Mouse (Mus musculus) E14TG2a.4 (cell line): Measurements from ENCODE around the gene Akap13.

Experiments used
- H3K27me3 ChIP-seq: 2 replicates; pipeline ENCODE4 v1.6.1; 2014; ENCODE audit warnings: low read length, control low read depth; ENCODE audit not compliant: insufficient read depth
- H3K36me3 ChIP-seq: 2 replicates; pipeline ENCODE4 v1.6.1; 2014; ENCODE audit warnings: low read length, control low read depth; ENCODE audit not compliant: insufficient read depth
- H3K4me1 ChIP-seq: replicated peaks from 2 replicates; pipeline ENCODE4 v1.6.1; 2014; ENCODE audit warnings: low read depth, low read length, control low read depth
- H3K4me3 ChIP-seq: replicated peaks from 2 replicates; pipeline ENCODE4 v1.5.1; 2014; ENCODE audit warnings: mild to moderate bottlenecking, low read length
- H3K9me3 ChIP-seq: 2 replicates; pipeline ENCODE4 v1.6.1; 2014; ENCODE audit warnings: low read length, control low read depth
- CTCF ChIP-seq: conservative IDR thresholded peaks from 2 replicates; pipeline ENCODE4 v1.5.1; 2014; ENCODE audit warnings: low read length
- NANOG ChIP-seq: IDR thresholded peaks from 2 replicates; pipeline ENCODE4 v1.6.1; 2014; ENCODE audit warnings: borderline replicate concordance, low read length, mixed read lengths
- POU5F1 ChIP-seq: IDR thresholded peaks from 2 replicates; pipeline ENCODE4 v1.6.1; 2014; ENCODE audit warnings: low read length, borderline replicate concordance

Gene Akap13

DNA sequence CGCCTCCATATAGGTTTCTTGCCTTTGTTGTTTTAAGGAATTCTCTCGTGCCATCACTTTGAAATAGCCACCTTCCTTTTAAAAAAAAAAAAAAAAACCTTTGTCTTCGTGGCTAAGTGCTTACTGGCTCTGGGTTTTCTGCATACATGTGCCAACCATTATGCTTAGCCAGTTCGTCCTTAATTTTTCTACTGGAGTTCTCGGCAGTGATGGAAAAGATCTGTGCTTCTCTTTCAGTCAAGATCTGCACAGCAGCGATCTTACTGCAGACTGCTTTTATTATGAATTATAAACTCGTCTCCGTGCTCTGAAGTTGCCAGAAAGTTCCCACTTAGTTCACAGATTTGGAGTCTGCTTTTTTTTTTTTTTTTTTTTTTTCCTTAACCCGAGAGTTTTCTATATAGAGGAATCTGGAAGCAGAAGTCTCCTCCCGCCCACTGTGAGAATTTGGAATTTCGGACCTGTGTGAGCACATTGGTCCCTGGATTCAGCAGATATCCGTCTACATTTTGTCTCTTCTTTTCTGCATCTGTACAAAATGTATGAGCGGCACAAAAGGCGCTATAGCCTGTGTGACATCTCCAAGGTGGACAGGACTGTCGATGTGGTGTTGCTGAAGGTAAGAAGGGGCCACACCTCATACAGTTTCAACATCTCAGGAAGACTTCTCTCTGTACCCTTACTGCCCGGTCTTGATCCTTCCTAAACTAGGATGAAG lies 187.7 kb downstream of the Akap13 start:
- no peaks in the 10 kb centered on the region for H3K36me3 ChIP-seq
- TF ChIP-seq CTCF, result no peak
- no peak for TF ChIP-seq NANOG
- TF ChIP-seq POU5F1, result no peak
- no peak overlapping the region for H3K4me3 ChIP-seq
- H3K27me3 ChIP-seq, result no peaks in the 10 kb centered on the region
- peaks cover 45% of the 10 kb centered on the region for H3K4me1 ChIP-seq
- no peaks in the 10 kb centered on the region for H3K9me3 ChIP-seq

DNA sequence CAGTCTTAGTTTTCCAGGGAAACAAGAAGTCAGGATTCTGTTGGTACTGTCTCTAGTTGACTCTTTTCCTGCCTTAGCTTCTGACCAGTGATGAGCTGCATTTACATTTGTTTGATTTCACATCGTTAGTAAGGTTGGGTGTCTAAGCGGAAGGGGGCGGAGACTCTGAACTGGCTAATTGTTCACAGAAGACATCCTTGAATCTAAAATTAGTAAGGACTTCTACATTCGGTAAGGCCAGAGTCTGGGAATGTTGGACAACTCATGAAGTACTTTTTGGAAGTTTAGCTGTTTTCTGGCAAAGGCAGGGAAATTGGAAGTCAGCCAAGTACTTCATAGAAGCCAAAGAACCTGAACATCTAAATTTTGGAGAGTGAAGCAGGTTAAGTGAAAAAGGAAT lies 188.7 kb downstream of the Akap13 start:
- Histone ChIP-seq H3K36me3 (no peaks in the 10 kb centered on the region), H3K4me1 (peaks cover 45% of the 10 kb centered on the region), H3K4me3 (no peak overlapping the region; the same call in 1 of the 2 replicates), H3K27me3 (no peaks in the 10 kb centered on the region), H3K9me3 (no peaks in the 10 kb centered on the region)
- TF ChIP-seq NANOG (no peak), POU5F1 (no peak), CTCF (no peak)

DNA sequence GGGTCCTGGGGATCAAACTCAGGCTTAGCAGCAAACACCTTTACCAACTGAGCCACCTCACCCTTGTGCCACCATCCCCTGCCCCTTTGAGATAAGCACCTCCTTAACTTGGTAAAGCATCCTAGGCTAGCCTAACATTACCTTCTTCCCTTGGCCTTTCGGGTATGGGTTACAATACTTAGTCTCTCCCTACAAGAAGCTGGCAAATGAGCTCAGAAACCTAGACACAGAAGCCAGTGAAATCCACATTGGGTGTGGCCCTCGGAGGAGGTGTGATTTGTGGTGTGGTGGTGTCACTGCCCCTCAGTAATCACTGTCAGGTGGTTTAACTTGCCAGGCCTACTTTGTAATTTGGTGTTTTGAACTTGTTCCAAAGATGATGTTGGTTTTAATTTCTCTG lies 189.3 kb downstream of the Akap13 start:
- no peaks in the 10 kb centered on the region for H3K36me3 ChIP-seq
- H3K9me3 ChIP-seq, result no peaks in the 10 kb centered on the region

DNA sequence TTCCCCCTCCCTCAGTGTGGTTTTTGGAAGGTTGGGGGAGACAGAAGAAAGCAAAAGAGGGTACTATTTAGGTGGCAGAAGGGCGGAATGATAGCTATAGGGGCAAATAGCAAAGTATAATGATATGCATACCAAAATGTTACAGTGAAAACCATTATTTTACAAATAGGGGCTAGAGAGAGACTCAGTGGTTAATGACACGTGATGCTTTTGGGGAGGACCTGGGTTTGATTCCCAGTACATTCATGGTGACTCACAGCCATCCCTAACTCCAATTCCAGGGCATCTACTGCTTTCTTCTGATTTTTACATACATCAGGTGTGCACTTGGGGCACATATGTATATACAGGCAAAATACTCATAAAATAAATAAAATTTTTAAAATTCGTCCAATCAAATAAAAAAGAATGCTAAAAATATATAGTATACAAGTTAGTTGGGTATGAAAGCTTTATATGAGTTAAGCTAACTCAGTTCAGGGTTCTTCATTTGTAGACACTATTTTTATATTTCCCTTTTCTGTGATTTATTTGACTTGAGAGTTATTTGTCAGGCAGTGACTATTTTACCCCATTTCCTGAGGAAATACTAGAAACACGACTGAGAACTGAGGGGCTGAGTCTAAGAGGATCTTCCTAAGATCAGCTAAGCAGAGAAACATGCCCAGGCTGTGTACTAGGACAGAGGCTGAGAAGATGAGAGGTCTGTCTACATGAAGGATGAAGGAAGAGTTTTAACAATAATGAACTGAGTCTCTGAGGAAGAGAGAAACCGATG lies 190.0 kb downstream of the Akap13 start:
- H3K9me3 ChIP-seq, result no peaks in the 10 kb centered on the region
- no peaks in the 10 kb centered on the region for H3K36me3 ChIP-seq
- H3K4me1 ChIP-seq, result peaks cover 39% of the 10 kb centered on the region
- no peak for TF ChIP-seq POU5F1
- no peak for TF ChIP-seq CTCF
- TF ChIP-seq NANOG, result no peak
- H3K4me3 ChIP-seq, result no peak overlapping the region
- no peaks in the 10 kb centered on the region for H3K27me3 ChIP-seq

More for the DNA sequence above, 189.3 kb downstream of the Akap13 start:
- Histone ChIP-seq H3K4me3 (no peak overlapping the region), H3K27me3 (no peaks in the 10 kb centered on the region), H3K4me1 (peaks cover 45% of the 10 kb centered on the region)
- TF ChIP-seq NANOG (no peak), POU5F1 (no peak), CTCF (no peak)

DNA sequence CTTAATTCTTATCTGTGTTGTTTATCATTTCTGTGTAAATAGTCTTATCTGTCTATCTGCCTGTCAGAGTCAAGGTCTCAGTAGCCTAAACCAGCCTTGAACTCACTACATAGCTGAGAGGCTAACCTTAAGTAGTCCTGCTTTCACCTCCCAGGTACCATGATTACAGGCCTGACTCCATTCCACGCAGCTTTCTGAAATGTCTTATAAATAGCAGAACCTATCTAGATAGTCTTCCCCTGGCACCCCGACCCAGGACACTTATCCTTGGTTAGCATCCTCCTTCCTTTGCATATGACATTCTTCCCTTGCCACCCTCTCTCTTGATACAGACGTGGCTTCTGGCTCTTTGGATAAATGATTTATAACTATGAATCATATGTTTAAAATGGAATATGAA lies 192.7 kb downstream of the Akap13 start:
- H3K27me3 ChIP-seq, result no peaks in the 10 kb centered on the region
- H3K9me3 ChIP-seq, result no peaks in the 10 kb centered on the region
- peaks cover 21% of the 10 kb centered on the region for H3K4me1 ChIP-seq
- no peak overlapping the region for H3K4me3 ChIP-seq
- TF ChIP-seq CTCF (no peak), NANOG (no peak), POU5F1 (no peak)
- no peaks in the 10 kb centered on the region for H3K36me3 ChIP-seq

DNA sequence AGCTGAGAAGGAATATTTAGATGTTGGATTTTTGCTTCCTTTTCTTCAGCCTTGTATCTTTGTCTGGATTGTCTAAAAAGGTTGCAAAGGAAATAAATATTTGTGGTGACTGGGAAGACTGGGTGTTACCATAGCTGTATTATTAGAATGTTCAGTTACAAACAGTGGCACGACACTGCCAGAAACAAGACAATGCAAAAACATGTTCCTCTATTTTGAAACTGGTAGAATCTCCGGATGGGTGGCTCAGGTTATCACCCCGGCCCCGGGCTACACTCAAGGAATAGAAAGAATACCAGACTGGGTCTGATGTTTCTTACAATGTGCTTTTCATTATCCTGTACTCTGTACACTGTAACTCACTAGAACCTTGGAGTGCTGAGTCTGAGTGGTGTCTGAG lies 193.6 kb downstream of the Akap13 start:
- no peak for TF ChIP-seq NANOG
- TF ChIP-seq POU5F1, result no peak
- TF ChIP-seq CTCF, result no peak

DNA sequence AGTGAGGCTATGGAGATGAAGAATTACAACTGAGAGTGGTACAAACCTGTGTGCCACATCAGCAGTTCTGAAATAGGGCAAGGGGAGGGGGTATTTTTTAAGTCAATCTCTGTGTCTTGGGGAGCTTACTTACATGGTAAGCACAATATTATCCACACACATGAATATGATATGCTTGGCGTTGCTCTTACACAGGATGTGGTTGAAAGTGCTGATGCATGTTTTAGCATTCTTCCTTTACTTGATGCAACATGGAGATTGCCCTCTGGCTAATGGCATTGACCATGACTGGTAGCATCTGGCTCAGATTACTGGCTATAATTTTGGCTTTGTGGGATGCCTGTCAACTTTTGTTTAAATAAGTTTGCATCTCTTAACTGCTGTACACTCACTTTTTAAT lies 194.6 kb downstream of the Akap13 start:
- TF ChIP-seq POU5F1 (no peak), NANOG (no peak), CTCF (no peak)
- Histone ChIP-seq H3K9me3 (no peaks in the 10 kb centered on the region), H3K36me3 (no peaks in the 10 kb centered on the region), H3K4me3 (no peak overlapping the region), H3K27me3 (no peaks in the 10 kb centered on the region), H3K4me1 (peaks cover 4% of the 10 kb centered on the region)

More for the DNA sequence above, 193.6 kb downstream of the Akap13 start:
- Histone ChIP-seq H3K4me3 (no peak overlapping the region), H3K9me3 (no peaks in the 10 kb centered on the region), H3K27me3 (no peaks in the 10 kb centered on the region), H3K4me1 (peaks cover 14% of the 10 kb centered on the region), H3K36me3 (no peaks in the 10 kb centered on the region)

DNA sequence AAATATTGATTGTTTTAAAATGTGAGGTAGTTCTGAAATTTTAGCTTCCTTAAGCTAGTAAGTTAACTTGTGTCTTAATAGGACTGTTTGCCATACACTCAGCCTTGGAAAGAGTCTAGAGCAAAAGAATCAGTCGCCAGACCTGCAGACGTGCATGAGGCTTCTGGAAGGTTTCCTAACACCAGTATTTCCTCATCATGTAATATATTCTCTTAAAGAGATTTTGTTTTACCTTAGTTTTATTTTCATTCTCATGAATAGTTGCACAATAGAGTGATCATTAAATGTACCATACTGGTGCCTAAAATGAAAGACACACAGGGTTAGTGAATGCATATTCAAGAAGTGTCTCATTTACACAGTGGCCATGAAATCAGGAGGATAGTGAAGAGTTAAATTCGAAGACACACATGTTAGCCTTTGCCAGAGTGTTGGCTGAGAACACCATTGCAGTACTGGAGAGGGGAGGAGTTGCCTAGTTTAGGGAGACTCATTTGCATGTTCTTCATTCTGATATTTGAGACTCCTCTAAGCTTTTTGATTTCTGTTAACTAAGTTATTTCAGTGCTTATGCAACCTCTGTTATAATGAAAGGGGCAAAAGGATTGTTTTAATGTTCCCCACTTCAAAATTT lies 198.5 kb downstream of the Akap13 start:
- no peaks in the 10 kb centered on the region for H3K27me3 ChIP-seq
- no peak for TF ChIP-seq CTCF
- TF ChIP-seq POU5F1, result no peak
- no peak for TF ChIP-seq NANOG
- H3K36me3 ChIP-seq, result no peaks in the 10 kb centered on the region
- H3K4me3 ChIP-seq, result no peak overlapping the region
- H3K9me3 ChIP-seq, result no peaks in the 10 kb centered on the region
- no peaks in the 10 kb centered on the region for H3K4me1 ChIP-seq
